Mouse (Mus musculus): Measurements from ENCODE around the gene Slc30a7. TPM values are rescaled to one million over a fixed set of nuclear protein-coding genes. Genes with fewer than 3 reads are reported as not detected.

Slc30a7 gene
- total and polyA plus RNA-seq, 3 experiments: 5.4 to 13.6 (median 10.0) TPM

DNA sequence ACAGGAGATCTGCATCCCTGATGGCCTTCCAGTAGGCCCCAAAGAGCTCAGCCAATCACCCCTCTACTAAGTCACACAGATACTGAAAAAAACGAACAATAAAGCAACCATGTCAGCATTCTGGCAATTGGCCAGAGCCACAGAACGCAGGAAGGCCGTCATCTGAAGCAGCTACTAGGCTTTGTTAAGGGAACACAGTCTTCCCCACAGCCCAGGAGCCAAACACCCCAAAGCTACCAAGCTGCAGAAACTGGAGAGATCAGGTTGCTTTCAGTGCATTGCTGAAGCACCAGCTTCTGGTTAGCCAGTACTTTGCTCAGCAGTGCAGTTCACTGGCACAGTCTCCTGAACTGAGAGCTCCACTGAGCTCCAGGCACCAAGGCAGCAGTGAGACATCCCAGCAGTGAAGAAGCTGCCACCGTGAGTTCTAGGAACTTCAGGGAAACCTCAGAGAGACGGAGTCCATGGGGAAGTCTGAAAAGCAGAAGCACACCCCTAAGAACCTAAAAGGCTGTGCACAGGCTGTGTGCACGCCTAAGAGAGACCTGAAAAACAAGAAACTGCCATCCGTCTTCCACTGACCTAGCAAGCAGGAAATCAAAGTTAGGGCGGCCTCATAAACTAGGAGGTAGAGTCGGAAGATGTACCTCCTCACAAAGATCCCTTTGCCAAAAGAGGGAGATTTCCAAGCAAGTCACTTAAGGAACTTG, 21.9 kb downstream of the Slc30a7 start:
- Histone ChIP-seq H3K4me3 (no peak overlapping the region), H3K9ac (ENCODE audit: low read depth, low read length) (no peak overlapping the region), H3K27me3 (ENCODE audit: control insufficient read depth, insufficient read depth, low read length) (no peaks in the 10 kb centered on the region), H3K36me3 (ENCODE audit: control insufficient read depth, insufficient read depth, low read length) (0 out of 2 replicates have a peak, but pooled peaks cover 2% of the 10 kb centered on the region), H3K79me2 (replicated peaks; ENCODE audit: control insufficient read depth, insufficient read depth, low read length) (no peaks in the 10 kb centered on the region), H3K4me1 (ENCODE audit: control insufficient read depth, insufficient read depth, low read length) (no peaks in the 10 kb centered on the region), H3K27ac (no peak overlapping the region)
- no peak for DNase-seq
- intact Hi-C loops (cut with DNase I): no loop called here
- no peak for TF ChIP-seq EP300 (IDR thresholded peaks at IDR 0.05; ENCODE audit: insufficient read depth, low read depth, low read length)
- no peak for TF ChIP-seq POLR2A (IDR thresholded peaks at IDR 0.05; ENCODE audit: insufficient read depth, low read depth, low read length)
- TF ChIP-seq CTCF (IDR thresholded peaks at IDR 0.05): no peak
- 43% methylated on average over 9 of the region's 9 CpGs for WGBS

- no peak for DNase-seq
- no peak overlapping the region for H3K9ac ChIP-seq (ENCODE audit: low read depth, low read length)
- WGBS: 96% methylated on average over 9 of the region's 9 CpGs
- H3K27me3 ChIP-seq (ENCODE audit: control insufficient read depth, insufficient read depth, low read length): no peaks in the 10 kb centered on the region
- H3K4me1 ChIP-seq (ENCODE audit: control insufficient read depth, insufficient read depth, low read length): no peaks in the 10 kb centered on the region
- H3K79me2 ChIP-seq (replicated peaks; ENCODE audit: control insufficient read depth, insufficient read depth, low read length): no peaks in the 10 kb centered on the region
- H3K36me3 ChIP-seq (ENCODE audit: control insufficient read depth, insufficient read depth, low read length): no peaks in the 10 kb centered on the region
- H3K27ac ChIP-seq: no peak overlapping the region
- no peak overlapping the region for H3K4me3 ChIP-seq
- intact Hi-C loops (cut with DNase I): no loop called here
- TF ChIP-seq CTCF (IDR thresholded peaks at IDR 0.05) (no peak), POLR2A (IDR thresholded peaks at IDR 0.05; ENCODE audit: insufficient read depth, low read depth, low read length) (no peak), EP300 (IDR thresholded peaks at IDR 0.05; ENCODE audit: insufficient read depth, low read depth, low read length) (no peak)
These were observed 22.6 kb downstream of the Slc30a7 start for GRCm38 (mm10) chr3:115984653-115985052.

DNA sequence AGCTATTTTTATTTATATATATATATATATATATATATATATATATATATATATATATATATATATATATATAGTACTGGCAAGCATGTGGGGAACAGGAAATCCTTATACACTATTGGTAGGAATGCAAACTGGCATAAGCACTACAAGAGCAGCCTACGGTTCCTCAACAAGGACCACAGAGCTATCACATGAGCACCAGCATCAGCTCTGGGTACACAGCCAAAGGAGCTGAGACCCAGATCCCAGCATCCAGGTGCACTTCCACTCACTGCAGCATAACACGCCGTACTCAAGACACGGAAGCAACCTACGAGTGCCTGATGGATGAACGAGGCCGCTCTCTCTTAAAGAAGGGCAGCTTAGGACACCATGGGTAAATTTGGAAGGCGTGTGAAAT, 24.0 kb downstream of the Slc30a7 start:
- intact Hi-C loops (cut with DNase I): no loop called here
- TF ChIP-seq POLR2A (IDR thresholded peaks at IDR 0.05; ENCODE audit: insufficient read depth, low read depth, low read length) (no peak), CTCF (IDR thresholded peaks at IDR 0.05) (no peak), EP300 (IDR thresholded peaks at IDR 0.05; ENCODE audit: insufficient read depth, low read depth, low read length) (no peak)

DNA sequence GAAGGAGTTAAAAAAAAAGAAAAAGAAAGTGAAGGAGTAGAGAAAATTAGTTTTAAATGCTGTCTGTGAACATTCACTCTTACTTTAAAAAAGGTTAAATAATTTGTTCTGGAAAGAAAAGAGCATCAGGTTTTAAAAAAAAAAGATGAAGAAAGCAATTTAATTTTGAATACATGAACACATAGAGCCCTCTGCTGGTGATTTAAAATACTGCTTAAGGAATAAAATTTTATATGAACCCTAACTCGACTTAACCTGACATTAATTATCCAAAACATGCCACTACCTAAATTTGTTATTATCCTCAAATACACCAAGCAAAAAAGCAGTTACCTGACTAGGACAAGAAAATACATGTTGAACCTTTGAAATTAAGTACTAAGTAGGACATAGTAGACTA, 28.2 kb downstream of the Slc30a7 start:
- no peak overlapping the region for H3K4me3 ChIP-seq
- WGBS: 6% methylated on average over 1 of the region's 1 CpGs
- TF ChIP-seq EP300 (IDR thresholded peaks at IDR 0.05; ENCODE audit: insufficient read depth, low read depth, low read length) (no peak), CTCF (IDR thresholded peaks at IDR 0.05) (peak; percentile 86), POLR2A (IDR thresholded peaks at IDR 0.05; ENCODE audit: insufficient read depth, low read depth, low read length) (no peak)

More for the DNA sequence above, 24.0 kb downstream of the Slc30a7 start:
- Histone ChIP-seq H3K79me2 (replicated peaks; ENCODE audit: control insufficient read depth, insufficient read depth, low read length) (no peaks in the 10 kb centered on the region), H3K27me3 (ENCODE audit: control insufficient read depth, insufficient read depth, low read length) (no peaks in the 10 kb centered on the region), H3K27ac (no peak overlapping the region), H3K4me3 (no peak overlapping the region), H3K9ac (ENCODE audit: low read depth, low read length) (no peak overlapping the region), H3K4me1 (ENCODE audit: control insufficient read depth, insufficient read depth, low read length) (no peaks in the 10 kb centered on the region), H3K36me3 (ENCODE audit: control insufficient read depth, insufficient read depth, low read length) (no peaks in the 10 kb centered on the region; the same call in 1 of the 2 replicates)
- 89% methylated on average over 8 of the region's 8 CpGs for WGBS
- no peak for DNase-seq

DNA sequence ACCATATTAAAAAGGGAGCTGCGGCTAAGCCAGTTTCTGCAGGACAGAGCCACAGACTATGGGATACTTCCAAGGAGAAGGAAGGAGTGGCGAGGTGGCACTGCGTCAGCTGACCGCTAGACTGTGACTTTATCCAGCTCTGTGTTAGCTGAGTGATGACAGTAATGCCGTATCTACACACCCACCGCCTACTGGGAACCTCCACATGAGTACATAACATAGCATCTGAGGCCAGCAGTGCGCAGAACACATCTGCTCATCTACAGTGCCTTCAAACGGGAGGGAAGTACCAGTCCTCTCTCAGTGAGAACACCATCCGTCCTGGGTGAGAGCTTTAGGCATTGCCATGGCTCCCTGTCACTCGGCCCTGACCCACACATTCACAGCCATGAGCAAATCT, 32.2 kb downstream of the Slc30a7 start:
- DNase-seq: no peak
- no peaks in the 10 kb centered on the region for H3K79me2 ChIP-seq (replicated peaks; ENCODE audit: control insufficient read depth, insufficient read depth, low read length)
- no peak overlapping the region for H3K4me3 ChIP-seq
- no peak overlapping the region for H3K9ac ChIP-seq (ENCODE audit: low read depth, low read length)
- no peak overlapping the region for H3K27ac ChIP-seq
- no peaks in the 10 kb centered on the region; the same call in 1 of the 2 replicates for H3K36me3 ChIP-seq (ENCODE audit: control insufficient read depth, insufficient read depth, low read length)
- intact Hi-C loops (cut with DNase I): loop anchor here (5.0 kb wide), 1 partner anchor 88 kb away; the partner anchor contains the start of gene Dph5
- TF ChIP-seq POLR2A (IDR thresholded peaks at IDR 0.05; ENCODE audit: insufficient read depth, low read depth, low read length) (no peak), EP300 (IDR thresholded peaks at IDR 0.05; ENCODE audit: insufficient read depth, low read depth, low read length) (no peak), CTCF (IDR thresholded peaks at IDR 0.05) (no peak)
- H3K27me3 ChIP-seq (ENCODE audit: control insufficient read depth, insufficient read depth, low read length): no peaks in the 10 kb centered on the region
- no peaks in the 10 kb centered on the region for H3K4me1 ChIP-seq (ENCODE audit: control insufficient read depth, insufficient read depth, low read length)
- WGBS: 76% methylated on average over 10 of the region's 10 CpGs

More for the DNA sequence above, 28.2 kb downstream of the Slc30a7 start:
- intact Hi-C loops (cut with DNase I): loop anchor here (1.0 to 5.0 kb wide), 5 partner anchors 42 to 382 kb away; partner anchors contain the start of gene Dph5
- no peak for DNase-seq
- Histone ChIP-seq H3K4me1 (ENCODE audit: control insufficient read depth, insufficient read depth, low read length) (no peaks in the 10 kb centered on the region), H3K27ac (no peak overlapping the region), H3K79me2 (replicated peaks; ENCODE audit: control insufficient read depth, insufficient read depth, low read length) (no peaks in the 10 kb centered on the region), H3K27me3 (ENCODE audit: control insufficient read depth, insufficient read depth, low read length) (no peaks in the 10 kb centered on the region), H3K9ac (ENCODE audit: low read depth, low read length) (no peak overlapping the region), H3K36me3 (ENCODE audit: control insufficient read depth, insufficient read depth, low read length) (no peaks in the 10 kb centered on the region; the same call in 1 of the 2 replicates)

- H3K27me3 ChIP-seq (ENCODE audit: control insufficient read depth, insufficient read depth, low read length): no peaks in the 10 kb centered on the region
- H3K27ac ChIP-seq: no peak overlapping the region
- no peaks in the 10 kb centered on the region for H3K4me1 ChIP-seq (ENCODE audit: control insufficient read depth, insufficient read depth, low read length)
- TF ChIP-seq CTCF (IDR thresholded peaks at IDR 0.05): no peak
- TF ChIP-seq EP300 (IDR thresholded peaks at IDR 0.05; ENCODE audit: insufficient read depth, low read depth, low read length): no peak
- TF ChIP-seq POLR2A (IDR thresholded peaks at IDR 0.05; ENCODE audit: insufficient read depth, low read depth, low read length): no peak
- H3K9ac ChIP-seq (ENCODE audit: low read depth, low read length): no peak overlapping the region
- intact Hi-C loops (cut with DNase I): no loop called here
- H3K79me2 ChIP-seq (replicated peaks; ENCODE audit: control insufficient read depth, insufficient read depth, low read length): no peaks in the 10 kb centered on the region
- 91% methylated on average over 6 of the region's 6 CpGs for WGBS
- no peak for DNase-seq
- H3K36me3 ChIP-seq (ENCODE audit: control insufficient read depth, insufficient read depth, low read length): no peaks in the 10 kb centered on the region; the same call in 1 of the 2 replicates
- no peak overlapping the region for H3K4me3 ChIP-seq
These were observed 33.0 kb downstream of the Slc30a7 start for GRCm38 (mm10) chr3:115974228-115974627.
